Mouse (Mus musculus) megakaryocyte-erythroid progenitor cell, adult 5-6 weeks (primary cell): ENCODE data around the gene Ccdc28b. TPM values are rescaled to one million over a fixed set of nuclear protein-coding genes. Genes with fewer than 3 reads are reported as not detected.

Source experiments
- total RNA-seq, 2 experiments: library from RNA; stranded (forward) in 1 of 2; stranded (reverse) in 1 of 2; fragments of 200-1000, 215-1000 nt in 1 of 2; fragments of >200 nt in 1 of 2; fragmentation: Nextera tagmentation in 1 of 2; gene quantifications; 2 replicates each; pipeline ENCODE4 v1.2.3; 2014 to 2017

Ccdc28b gene
- total RNA-seq, 2 experiments from 2014 or later: 26.9 to 63.2 TPM

Other genes with a start within 250 kb of the Ccdc28b start
- 4.4 and 6.9 TPM in 2 replicates for gene Zbtb8a, start 245.8 kb downstream of the Ccdc28b start, total RNA-seq (2014; fragmentation: Nextera tagmentation)
- gene Zbtb8a, start 245.8 kb downstream of the Ccdc28b start, total RNA-seq (2017): 13.3 and 22.2 TPM in 2 replicates
- gene Zbtb8b, start 183.1 kb downstream of the Ccdc28b start, total RNA-seq (2014; fragmentation: Nextera tagmentation): not detected in 2 replicates
- 0.05 TPM in 1 of 2 replicates, not detected in the other for gene Zbtb8b, start 183.1 kb downstream of the Ccdc28b start, total RNA-seq (2017)
- gene Bsdc1, start 162.4 kb downstream of the Ccdc28b start, total RNA-seq (2014; fragmentation: Nextera tagmentation): 36.1 and 36.3 TPM in 2 replicates
- gene Bsdc1, start 162.4 kb downstream of the Ccdc28b start, total RNA-seq (2017): 31.3 and 52.3 TPM in 2 replicates
- not detected in 2 replicates for gene Tssk3, start 132.9 kb downstream of the Ccdc28b start, total RNA-seq (2014; fragmentation: Nextera tagmentation)
- not detected in 2 replicates for gene Tssk3, start 132.9 kb downstream of the Ccdc28b start, total RNA-seq (2017)
- gene Fam229a, start 132.8 kb downstream of the Ccdc28b start, total RNA-seq (2014; fragmentation: Nextera tagmentation): not detected in 2 replicates
- gene Fam229a, start 132.8 kb downstream of the Ccdc28b start, total RNA-seq (2017): not detected in 2 replicates
- 29.9 and 30.4 TPM in 2 replicates for gene Marcksl1, start 110.4 kb downstream of the Ccdc28b start, total RNA-seq (2014; fragmentation: Nextera tagmentation)
- gene Marcksl1, start 110.4 kb downstream of the Ccdc28b start, total RNA-seq (2017): 41.4 and 48.3 TPM in 2 replicates
- gene Hdac1, start 81.2 kb downstream of the Ccdc28b start, total RNA-seq (2014; fragmentation: Nextera tagmentation): 136 and 147 TPM in 2 replicates
- gene Hdac1, start 81.2 kb downstream of the Ccdc28b start, total RNA-seq (2017): 72.7 and 76.2 TPM in 2 replicates
- 12.7 and 12.8 TPM in 2 replicates for gene Lck, start 50.3 kb downstream of the Ccdc28b start, total RNA-seq (2014; fragmentation: Nextera tagmentation)
- 3.7 and 11.6 TPM in 2 replicates for gene Lck, start 50.3 kb downstream of the Ccdc28b start, total RNA-seq (2017)
- not detected in 2 replicates for gene Fam167b, start 45.4 kb downstream of the Ccdc28b start, total RNA-seq (2014; fragmentation: Nextera tagmentation)
- gene Fam167b, start 45.4 kb downstream of the Ccdc28b start, total RNA-seq (2017): not detected in 2 replicates
- gene Eif3i, start 23.3 kb downstream of the Ccdc28b start, total RNA-seq (2014; fragmentation: Nextera tagmentation): 425 and 431 TPM in 2 replicates
- gene Eif3i, start 23.3 kb downstream of the Ccdc28b start, total RNA-seq (2017): 323 and 412 TPM in 2 replicates
- 116 and 126 TPM in 2 replicates for gene Tmem234, start 23.3 kb downstream of the Ccdc28b start, total RNA-seq (2014; fragmentation: Nextera tagmentation)
- 89.9 and 120 TPM in 2 replicates for gene Tmem234, start 23.3 kb downstream of the Ccdc28b start, total RNA-seq (2017)
- gene Dcdc2b, start 9.7 kb downstream of the Ccdc28b start, total RNA-seq (2014; fragmentation: Nextera tagmentation): not detected in 2 replicates
- gene Dcdc2b, start 9.7 kb downstream of the Ccdc28b start, total RNA-seq (2017): 11.0 TPM in 1 of 2 replicates, not detected in the other
- gene Iqcc, start 4.8 kb downstream of the Ccdc28b start, total RNA-seq (2014; fragmentation: Nextera tagmentation): 26.8 and 31.8 TPM in 2 replicates
- gene Iqcc, start 4.8 kb downstream of the Ccdc28b start, total RNA-seq (2017): 14.6 and 18.7 TPM in 2 replicates
- gene Txlna, start 17.1 kb upstream of the Ccdc28b start, total RNA-seq (2014; fragmentation: Nextera tagmentation): 48.2 and 49.9 TPM in 2 replicates
- gene Txlna, start 17.1 kb upstream of the Ccdc28b start, total RNA-seq (2017): 81.8 and 103 TPM in 2 replicates
- 36.1 and 38.6 TPM in 2 replicates for gene Kpna6, start 48.8 kb upstream of the Ccdc28b start, total RNA-seq (2014; fragmentation: Nextera tagmentation)
- gene Kpna6, start 48.8 kb upstream of the Ccdc28b start, total RNA-seq (2017): 25.1 and 39.0 TPM in 2 replicates
- gene Tmem39b, start 72.9 kb upstream of the Ccdc28b start, total RNA-seq (2014; fragmentation: Nextera tagmentation): 26.6 and 31.7 TPM in 2 replicates
- 6.0 and 7.6 TPM in 2 replicates for gene Tmem39b, start 72.9 kb upstream of the Ccdc28b start, total RNA-seq (2017)
- gene Khdrbs1, start 118.4 kb upstream of the Ccdc28b start, total RNA-seq (2014; fragmentation: Nextera tagmentation): 99.6 and 107 TPM in 2 replicates
- 103 and 112 TPM in 2 replicates for gene Khdrbs1, start 118.4 kb upstream of the Ccdc28b start, total RNA-seq (2017)
- 168 and 313 TPM in 2 replicates for gene Ptp4a2, start 187.3 kb upstream of the Ccdc28b start, total RNA-seq (2014; fragmentation: Nextera tagmentation)
- 419 and 540 TPM in 2 replicates for gene Ptp4a2, start 187.3 kb upstream of the Ccdc28b start, total RNA-seq (2017)